Mouse (Mus musculus): ENCODE results near the gene Llgl1. TPM values are rescaled to one million over a fixed set of nuclear protein-coding genes. Genes with fewer than 3 reads are reported as not detected.

The Llgl1 gene
- total RNA-seq, 1 experiment from 2014 or later, result 23.7 TPM

- peak; percentile 92 for DNase-seq
Observed at GRCm38 (mm10) chr11:60726601-60727391, 27.3 kb downstream of the Llgl1 start, which contains the start of gene Flii. Flii (minus strand) TSS chr11:60727263.

- DNase-seq, result no peak
Observed at GRCm38 (mm10) chr11:60727392-60728140, 28.0 kb downstream of the Llgl1 start.

- peak; percentile 97 for DNase-seq
Observed at GRCm38 (mm10) chr11:60728260-60728761, 28.8 kb downstream of the Llgl1 start, which contains the start of gene Mief2. Mief2 (plus strand) TSS chr11:60728398.

DNA sequence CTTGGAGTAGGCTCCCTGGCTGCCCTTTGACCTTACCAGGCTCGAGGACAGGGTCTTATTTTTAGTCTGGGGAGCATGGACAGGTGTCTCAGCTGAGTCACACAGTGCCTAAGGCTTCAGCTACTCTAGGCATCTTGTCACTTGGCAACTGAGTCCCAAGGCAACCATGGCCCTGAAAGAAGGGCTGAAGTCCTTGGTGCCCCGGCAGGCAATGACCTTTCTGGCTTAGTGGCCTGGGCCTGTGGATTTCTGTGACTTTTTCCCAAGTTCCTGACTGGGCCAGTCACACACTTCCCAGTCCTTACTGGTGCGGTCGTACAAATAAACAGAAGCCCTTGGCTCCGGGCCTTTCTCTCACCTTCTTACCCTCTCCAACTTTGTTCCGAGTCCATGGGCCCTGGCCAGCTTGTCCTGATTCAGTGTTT is 29.7 kb downstream of the Llgl1 start:
- peak; percentile 63 for DNase-seq

DNA sequence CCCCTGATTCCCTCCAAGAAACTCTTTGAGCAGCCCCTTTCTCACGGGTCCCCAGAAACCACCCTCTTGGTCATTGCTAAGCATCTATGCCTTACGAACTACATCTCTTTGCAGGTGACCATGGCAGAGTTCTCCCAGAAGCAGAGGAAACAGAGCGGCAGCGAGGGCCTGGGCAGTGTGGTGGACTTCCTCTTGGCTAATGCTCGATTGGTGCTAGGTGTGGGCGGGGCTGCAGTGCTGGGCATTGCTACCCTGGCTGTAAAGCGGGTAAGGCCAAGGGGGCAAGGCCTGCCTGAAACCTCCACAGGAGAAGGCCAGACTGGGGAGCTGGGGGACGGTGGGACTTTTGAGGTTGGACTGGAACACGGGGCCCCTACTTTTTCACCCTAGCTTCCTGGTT is 30.6 kb downstream of the Llgl1 start:
- DNase-seq, result no peak

DNA sequence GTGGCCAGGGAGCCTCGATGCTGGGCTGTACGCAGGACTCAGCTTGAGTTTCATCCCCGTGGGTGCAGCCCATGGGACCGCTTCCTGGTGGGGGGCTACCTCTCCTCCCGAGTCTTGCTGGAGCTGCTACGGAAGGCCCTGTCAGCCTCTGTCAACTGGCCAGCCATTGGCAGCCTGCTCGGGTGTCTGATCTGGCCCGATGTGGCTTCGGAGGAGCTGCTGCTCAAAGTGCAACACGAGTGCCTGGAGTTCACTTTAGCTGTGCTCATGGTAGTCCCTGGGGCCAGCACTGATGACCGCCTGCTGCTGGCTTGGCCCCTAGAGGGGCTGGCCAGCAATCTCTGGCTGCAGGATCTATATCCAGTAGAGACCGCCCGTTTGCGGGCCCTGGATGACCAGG is 31.7 kb downstream of the Llgl1 start:
- DNase-seq, result no peak

GRCm38 (mm10) chr11:60734206-60734605 is 34.7 kb downstream of the Llgl1 start:
- peak; percentile 49 for DNase-seq

DNA sequence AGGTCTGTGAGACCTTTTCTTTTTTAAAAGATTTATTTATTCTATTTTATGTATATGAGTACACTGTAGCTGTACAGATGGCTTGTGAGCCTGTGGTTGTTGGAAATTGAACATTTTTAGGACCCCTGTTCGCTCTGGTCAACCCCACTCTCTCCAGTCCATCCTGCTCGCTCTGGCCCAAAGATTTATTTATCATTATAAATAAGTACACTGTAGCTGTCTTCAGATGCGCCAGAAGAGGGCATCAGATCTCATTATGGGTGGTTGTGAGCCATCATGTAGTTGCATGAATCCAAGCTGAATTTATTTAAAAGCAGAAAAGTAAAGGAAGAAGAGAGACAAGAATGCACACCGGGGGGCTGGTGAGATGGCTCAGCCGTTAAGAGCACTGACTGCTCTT is 35.7 kb downstream of the Llgl1 start:
- DNase-seq, result no peak

DNA sequence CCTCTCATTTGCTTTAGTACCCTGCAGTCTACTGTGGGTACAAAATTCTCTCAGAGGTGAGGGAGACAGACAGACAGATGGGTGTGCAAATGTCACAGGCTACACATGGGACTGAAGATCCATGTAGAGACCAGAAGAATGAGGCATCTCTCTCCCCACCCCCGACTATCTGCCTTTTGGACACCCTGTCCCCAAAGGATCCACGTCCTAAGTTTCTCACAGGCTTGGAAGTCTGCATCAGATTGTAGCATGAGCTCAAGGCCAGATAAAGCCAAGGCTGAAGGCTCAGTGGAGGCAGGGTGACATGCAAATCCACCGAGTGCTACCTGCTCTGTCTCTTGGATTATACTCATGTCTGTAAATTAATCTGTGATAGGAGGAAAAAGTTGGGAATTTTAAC is 37.0 kb downstream of the Llgl1 start:
- DNase-seq, result no peak

DNA sequence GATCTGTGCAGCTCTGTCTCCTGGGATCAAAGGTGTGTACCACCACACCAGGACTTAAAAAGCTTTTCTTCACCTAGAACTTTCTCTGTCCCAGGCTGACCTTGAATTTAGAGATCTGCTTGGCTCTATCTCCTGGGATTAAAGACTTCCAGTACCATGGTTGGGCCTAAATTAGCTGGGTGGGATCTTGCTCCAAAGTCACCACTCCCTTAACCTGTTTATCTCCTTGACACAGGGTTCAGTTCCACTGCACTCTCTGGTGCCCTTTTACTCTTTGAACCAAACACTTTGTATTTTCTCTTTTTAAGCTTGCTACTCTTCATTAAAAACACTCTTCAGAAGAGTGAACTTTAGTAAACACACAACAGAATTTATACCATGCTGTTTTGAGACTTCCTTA is 37.9 kb downstream of the Llgl1 start:
- no peak for DNase-seq

DNA sequence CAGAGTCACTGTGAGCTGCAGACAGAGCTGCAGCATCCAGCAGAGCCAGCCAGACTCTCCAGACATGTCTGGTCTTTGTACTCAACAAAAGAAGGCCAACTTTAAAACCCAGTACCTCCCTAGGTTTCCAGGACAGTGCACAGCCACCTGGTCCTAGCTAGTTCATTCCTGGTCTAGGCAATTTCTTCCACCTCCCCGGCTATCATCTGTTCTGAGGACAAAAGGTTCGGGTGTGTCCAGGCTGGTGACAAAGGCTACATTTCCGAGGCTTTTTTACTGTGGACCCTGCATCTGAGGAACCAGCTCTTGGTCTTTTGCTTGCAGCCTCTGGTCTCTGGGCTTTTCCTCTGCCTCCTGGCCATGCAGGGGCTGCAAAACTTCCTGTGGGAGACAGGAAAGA is 40.8 kb downstream of the Llgl1 start:
- no peak for DNase-seq

- no peak for DNase-seq
Observed at GRCm38 (mm10) chr11:60755570-60755969, 56.0 kb downstream of the Llgl1 start.

- DNase-seq, result no peak
Observed at GRCm38 (mm10) chr11:60761681-60762080, 62.2 kb downstream of the Llgl1 start.

Small RNA genes lying within 50 kb of the gene (microRNA-seq; reads per million reads assigned to microRNA genes)
- gene Mir5100, result 3.0 to 3.4 reads per million in 2 experiments

Other genes with a start within 250 kb of the Llgl1 start
- gene Drg2, start 245.1 kb upstream of the Llgl1 start, total RNA-seq (2021), result 57.3 and 66.8 TPM in 2 replicates
- 0.30 and 0.70 TPM in 2 replicates for gene Myo15, start 230.4 kb upstream of the Llgl1 start, total RNA-seq (2021)
- 79.2 and 81.5 TPM in 2 replicates for gene Alkbh5, start 163.3 kb upstream of the Llgl1 start, total RNA-seq (2021)
- 126 and 137 TPM in 2 replicates for gene Flii, start 27.5 kb downstream of the Llgl1 start, total RNA-seq (2021)
- gene Mief2, start 28.7 kb downstream of the Llgl1 start, total RNA-seq (2021), result 30.8 and 36.0 TPM in 2 replicates
- gene Top3a, start 77.6 kb downstream of the Llgl1 start, total RNA-seq (2021), result 9.2 and 9.7 TPM in 2 replicates
- 20.8 and 22.4 TPM in 2 replicates for gene Smcr8, start 77.8 kb downstream of the Llgl1 start, total RNA-seq (2021)
- gene Shmt1, start 112.0 kb downstream of the Llgl1 start, total RNA-seq (2021), result 87.9 and 89.6 TPM in 2 replicates
- gene Dhrs7b, start 130.9 kb downstream of the Llgl1 start, total RNA-seq (2021), result 42.8 and 44.0 TPM in 2 replicates
- 48.9 and 49.8 TPM in 2 replicates for gene Tmem11, start 179.5 kb downstream of the Llgl1 start, total RNA-seq (2021)
- 17.9 and 18.4 TPM in 2 replicates for gene Natd1, start 215.0 kb downstream of the Llgl1 start, total RNA-seq (2021)
- gene Map2k3, start 232.3 kb downstream of the Llgl1 start, total RNA-seq (2021), result 70.0 and 74.3 TPM in 2 replicates

Data from adrenal gland, postnatal 14 days (tissue).